Mouse (Mus musculus) embryonic fibroblast, embryonic 13.5 days (primary cell): ENCODE measurements around the gene Gng7. TPM values are rescaled to one million over a fixed set of nuclear protein-coding genes. Genes with fewer than 3 reads are reported as not detected.
A peak's percentile ranks its signal among the peaks of the same experiment; 100 is the strongest.

Experiments used
- H3K27ac ChIP-seq: 2 replicates; pipeline ENCODE4 v1.5.1; 2012; ENCODE audit warnings: low read length, control low read depth, inconsistent platforms; ENCODE audit not compliant: insufficient read depth
- H3K4me1 ChIP-seq: 2 replicates; pipeline ENCODE4 v1.6.1; 2011; ENCODE audit warnings: low read length; ENCODE audit not compliant: control insufficient read depth, insufficient read depth
- H3K4me3 ChIP-seq: 2 replicates; pipeline ENCODE4 v1.5.1; 2011; ENCODE audit warnings: mild to moderate bottlenecking, control low read depth, low read length; ENCODE audit not compliant: insufficient read depth
- CTCF ChIP-seq: IDR thresholded peaks from 2 replicates; pipeline ENCODE4 v1.5.1; 2011; ENCODE audit warnings: mild to moderate bottlenecking, control low read depth, low read length, moderate library complexity, borderline replicate concordance; ENCODE audit not compliant: insufficient read depth
- POLR2A ChIP-seq: IDR thresholded peaks from 2 replicates; pipeline ENCODE4 v1.6.1; 2011; ENCODE audit warnings: low read depth, mild to moderate bottlenecking, control low read depth, low read length, moderate library complexity
- polyA plus RNA-seq: library from polyadenylated mRNA; stranded (reverse); fragments of >200 nt; gene quantifications from 2 replicates; pipeline ENCODE4 v1.2.4, GENCODE M21; 2011; ENCODE audit warnings: low read depth; ENCODE audit not compliant: missing spikeins, insufficient read length

Gene Gng7
- polyA plus RNA-seq, 1 experiment, result 5.4 TPM

GRCm38 (mm10) chr10:80958979-80959637 is 55.6 kb downstream of the Gng7 start:
- TF ChIP-seq POLR2A (no peak), CTCF (no peak)
- Histone ChIP-seq H3K4me1 (peaks cover 14% of the 10 kb centered on the region), H3K4me3 (no peak overlapping the region), H3K27ac (no peak overlapping the region)

GRCm38 (mm10) chr10:80957791-80958190 is 57.0 kb downstream of the Gng7 start:
- peaks cover 9% of the 10 kb centered on the region for H3K4me1 ChIP-seq
- H3K4me3 ChIP-seq, result no peak overlapping the region
- TF ChIP-seq CTCF (no peak), POLR2A (no peak)
- H3K27ac ChIP-seq, result no peak overlapping the region

- Histone ChIP-seq H3K4me3 (no peak overlapping the region), H3K27ac (no peak overlapping the region), H3K4me1 (peaks cover 4% of the 10 kb centered on the region)
- TF ChIP-seq POLR2A, result no peak
- TF ChIP-seq CTCF, result no peak
These were observed 57.8 kb downstream of the Gng7 start for GRCm38 (mm10) chr10:80956901-80957300.

DNA sequence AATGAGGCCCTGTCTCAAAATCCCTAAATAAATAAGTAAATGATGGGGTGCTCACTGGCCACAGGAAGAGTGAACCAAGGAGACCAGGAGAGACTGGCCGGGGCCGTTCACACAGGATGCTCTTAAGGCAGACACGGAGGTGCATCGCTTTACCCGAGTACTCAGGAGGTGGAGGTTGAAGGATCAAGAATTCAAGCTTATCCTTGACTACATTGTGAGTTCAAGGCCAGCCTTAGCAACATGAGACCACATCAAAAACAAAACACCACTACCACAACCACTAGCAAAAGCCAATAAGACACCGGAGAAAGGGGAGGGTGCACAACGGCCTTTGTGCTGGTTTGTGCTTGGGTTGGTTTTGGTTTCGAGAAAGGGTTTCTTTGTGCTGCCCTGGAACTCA is 58.4 kb downstream of the Gng7 start:
- H3K4me3 ChIP-seq, result no peak overlapping the region
- no peak overlapping the region; the same call in 1 of the 2 replicates for H3K27ac ChIP-seq
- TF ChIP-seq CTCF (no peak), POLR2A (no peak)
- peaks cover 4% of the 10 kb centered on the region for H3K4me1 ChIP-seq

GRCm38 (mm10) chr10:80955536-80955935 is 59.2 kb downstream of the Gng7 start:
- H3K27ac ChIP-seq, result peak overlapping the region; percentile 83
- TF ChIP-seq POLR2A (0 out of 2 replicates have a peak, but pooled peaks have one; percentile 35), CTCF (peak; percentile 37; the same call in 1 of the 2 replicates)
- no peak overlapping the region for H3K4me3 ChIP-seq
- H3K4me1 ChIP-seq, result peaks cover 4% of the 10 kb centered on the region

GRCm38 (mm10) chr10:80954843-80955242 is 59.9 kb downstream of the Gng7 start:
- Histone ChIP-seq H3K4me3 (no peak overlapping the region), H3K4me1 (peaks cover 4% of the 10 kb centered on the region), H3K27ac (peak overlapping the region; percentile 83)
- no peak for TF ChIP-seq CTCF
- no peak for TF ChIP-seq POLR2A

DNA sequence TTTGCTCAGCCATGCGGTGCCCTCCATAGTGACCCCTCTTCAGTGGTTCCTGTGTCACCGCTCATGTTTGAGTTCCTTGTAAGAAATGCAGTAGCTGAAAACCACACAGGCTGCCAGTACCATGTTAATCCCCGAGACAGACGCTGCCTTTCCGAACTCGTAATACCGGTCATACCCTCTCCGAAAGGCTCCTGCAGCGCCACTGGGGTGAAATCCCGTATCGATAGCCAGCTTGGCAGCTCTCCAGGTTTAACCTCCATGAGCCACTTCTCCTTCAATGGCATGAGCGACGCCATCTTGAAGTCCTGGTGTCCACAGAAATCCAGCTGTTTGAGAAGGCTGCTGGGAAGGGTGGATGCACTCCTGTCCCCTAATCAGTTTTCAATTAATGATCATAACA is 60.3 kb downstream of the Gng7 start:
- H3K4me3 ChIP-seq, result no peak overlapping the region
- no peak for TF ChIP-seq POLR2A
- no peak for TF ChIP-seq CTCF
- peak overlapping the region; percentile 83 for H3K27ac ChIP-seq
- peaks cover 4% of the 10 kb centered on the region for H3K4me1 ChIP-seq

DNA sequence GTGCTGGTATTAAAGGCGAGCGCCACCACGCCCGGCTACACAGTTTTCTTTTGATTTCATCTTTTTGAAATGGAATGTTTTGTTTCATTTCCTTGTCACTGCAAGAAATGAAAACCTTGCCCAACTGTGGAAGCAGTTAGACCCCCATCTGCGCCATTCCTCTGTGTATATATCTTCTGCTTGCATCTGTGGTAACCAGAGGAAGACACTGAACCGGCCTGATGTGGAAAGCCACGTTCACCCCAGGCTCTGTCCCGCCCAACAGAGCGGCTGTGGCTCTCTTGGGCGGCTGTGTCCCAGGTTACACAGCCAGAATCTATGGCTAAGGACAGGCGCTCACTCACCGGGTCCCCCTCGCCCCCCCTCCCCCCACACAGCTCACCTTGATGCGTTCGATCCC is 62.3 kb downstream of the Gng7 start:
- Histone ChIP-seq H3K27ac (no peak overlapping the region), H3K4me1 (peaks cover 9% of the 10 kb centered on the region), H3K4me3 (no peak overlapping the region)
- TF ChIP-seq CTCF, result no peak
- TF ChIP-seq POLR2A, result no peak

DNA sequence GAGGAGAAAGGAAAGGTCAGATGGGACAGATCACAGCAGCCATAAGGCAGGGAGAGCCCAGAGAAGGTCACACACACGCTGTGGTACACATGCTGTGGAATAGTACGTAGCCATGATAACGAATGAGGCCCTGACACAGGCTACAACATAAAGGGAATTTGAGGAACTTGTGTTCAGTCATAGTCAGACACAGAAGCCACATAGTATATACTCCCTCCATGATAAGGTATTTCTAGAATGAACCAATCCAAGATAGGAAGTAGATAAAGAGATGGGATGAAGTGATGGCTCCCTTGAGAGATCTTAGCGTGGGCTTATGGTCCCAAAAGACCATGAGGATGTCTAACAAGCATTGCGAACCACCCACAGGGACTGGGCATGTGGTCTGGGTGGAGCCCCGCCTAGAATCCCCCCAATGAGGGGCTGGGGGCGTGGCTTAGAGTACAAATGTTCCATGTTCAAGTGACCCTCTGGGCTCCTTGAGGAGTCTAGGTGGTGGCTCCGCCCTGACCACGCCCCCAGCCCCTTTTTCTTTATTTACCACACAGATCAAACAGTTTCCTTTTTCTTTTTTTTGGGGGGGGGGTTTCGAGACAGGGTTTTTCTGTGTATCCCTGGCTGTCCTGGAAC is 62.9 kb downstream of the Gng7 start:
- TF ChIP-seq CTCF (no peak), POLR2A (no peak)
- Histone ChIP-seq H3K27ac (no peak overlapping the region), H3K4me1 (peaks cover 12% of the 10 kb centered on the region), H3K4me3 (no peak overlapping the region)

- peaks cover 12% of the 10 kb centered on the region for H3K4me1 ChIP-seq
- H3K27ac ChIP-seq, result no peak overlapping the region
- TF ChIP-seq CTCF (no peak), POLR2A (no peak)
- H3K4me3 ChIP-seq, result no peak overlapping the region
These were observed 64.4 kb downstream of the Gng7 start for GRCm38 (mm10) chr10:80950314-80950713.
